Mouse (Mus musculus) embryonic facial prominence, embryonic 13.5 days (tissue): ENCODE data around the gene Pax1. TPM values are rescaled to one million over a fixed set of nuclear protein-coding genes. Genes with fewer than 3 reads are reported as not detected.

ENCODE experiments used
- polyA plus RNA-seq: library from polyadenylated mRNA; unstranded; fragments of >200 nt; fragmentation: Nextera tagmentation; extraction: Ambion mirVana; gene quantifications from 2 replicates; pipeline ENCODE4 v1.2.1, GENCODE M21; 2015

The Pax1 gene
- polyA plus RNA-seq, 1 experiment from 2014 or later, result 17.8 TPM

Other genes starting within 250 kb of the Pax1 start
- gene Nkx2-2, start 167.7 kb upstream of the Pax1 start, polyA plus RNA-seq, result not detected in 2 replicates